Mouse (Mus musculus): ENCODE measurements around the gene Phyhipl.

GRCm38 (mm10) chr10:70654655-70655054 lies 1.1 kb downstream of the Phyhipl start:
- no peak for TF ChIP-seq POLR2A (IDR thresholded peaks at IDR 0.05; ENCODE audit: insufficient read length, low read depth)
- no peak for TF ChIP-seq USF1 (IDR thresholded peaks at IDR 0.05; ENCODE audit: low read depth)
- TF ChIP-seq MAX (IDR thresholded peaks at IDR 0.05; ENCODE audit: low read depth): no peak
- TF ChIP-seq E2F4 (IDR thresholded peaks at IDR 0.05; ENCODE audit: insufficient read depth): no peak
- no peak for TF ChIP-seq POLR2AphosphoS2 (IDR thresholded peaks at IDR 0.05; ENCODE audit: insufficient read length, low read depth)
- TF ChIP-seq MYOD1 (IDR thresholded peaks at IDR 0.05; ENCODE audit: control insufficient read depth in 1 of 3, insufficient read length in 2 of 3, low read depth in 2 of 3): no peak
- no peak for TF ChIP-seq TCF12 (IDR thresholded peaks at IDR 0.05; ENCODE audit: insufficient read depth, poor library complexity, severe bottlenecking)

Data from myocyte (in vitro differentiated cells).